Mouse (Mus musculus): Measurements from ENCODE around the gene Nlrp4c. TPM values are rescaled to one million over a fixed set of nuclear protein-coding genes. Genes with fewer than 3 reads are reported as not detected.

The Nlrp4c gene
- polyA plus RNA-seq, 1 experiment from 2014 or later, result not detected

- Histone ChIP-seq H3K27ac (peak overlapping the region; percentile 44; the same call in 1 of the 2 replicates), H3K4me3 (no peak overlapping the region), H3K9ac (no peak overlapping the region; the same call in 1 of the 2 replicates), H3K4me2 (replicated peaks) (no peak overlapping the region), H3K9me3 (no peaks in the 10 kb centered on the region), H3K4me1 (peaks cover 26% of the 10 kb centered on the region), H3K27me3 (no peaks in the 10 kb centered on the region), H3K36me3 (peaks cover 8% of the 10 kb centered on the region)
- no peak for ATAC-seq (ENCODE audit: low FRiP score, low read depth)
- WGBS, result 84% methylated on average over 7 of the region's 7 CpGs
Observed at GRCm38 (mm10) chr7:6146194-6146981, 101.4 kb downstream of the Nlrp4c start.

- Histone ChIP-seq H3K4me1 (peaks cover 30% of the 10 kb centered on the region), H3K27ac (no peak overlapping the region), H3K4me2 (replicated peaks) (no peak overlapping the region), H3K27me3 (no peaks in the 10 kb centered on the region), H3K4me3 (no peak overlapping the region), H3K36me3 (peaks cover 3% of the 10 kb centered on the region), H3K9me3 (no peaks in the 10 kb centered on the region), H3K9ac (no peak overlapping the region)
- no peak for ATAC-seq (ENCODE audit: low FRiP score, low read depth)
- WGBS, result 67% methylated on average over 2 of the region's 2 CpGs
Observed at GRCm38 (mm10) chr7:6146982-6147325, 102.0 kb downstream of the Nlrp4c start.

DNA sequence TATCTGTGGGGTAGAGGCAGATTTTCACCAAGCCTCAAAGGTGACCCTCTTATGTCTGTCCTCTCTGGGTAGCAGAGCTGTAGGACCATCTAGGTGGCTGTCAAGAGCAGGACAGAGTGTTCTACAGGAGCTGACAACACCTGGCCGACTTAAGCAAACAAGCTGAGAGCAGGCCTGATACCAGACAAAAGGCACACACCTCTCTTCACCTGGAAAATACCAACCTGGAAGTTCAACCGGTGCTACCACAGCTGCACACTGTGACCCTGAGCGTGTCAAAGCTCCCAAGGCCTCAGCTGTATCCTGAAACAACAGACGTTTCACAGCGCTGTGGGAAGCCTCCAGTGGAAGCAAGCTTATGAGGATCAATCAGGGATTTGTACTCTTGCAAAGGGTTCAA is 102.7 kb downstream of the Nlrp4c start:
- Histone ChIP-seq H3K4me1 (peaks cover 33% of the 10 kb centered on the region), H3K27me3 (no peaks in the 10 kb centered on the region), H3K27ac (no peak overlapping the region), H3K9me3 (no peaks in the 10 kb centered on the region), H3K36me3 (no peaks in the 10 kb centered on the region), H3K4me3 (no peak overlapping the region), H3K9ac (no peak overlapping the region), H3K4me2 (replicated peaks) (no peak overlapping the region)
- ATAC-seq (ENCODE audit: low FRiP score, low read depth), result no peak
- 78% methylated on average over 5 of the region's 5 CpGs for WGBS

DNA sequence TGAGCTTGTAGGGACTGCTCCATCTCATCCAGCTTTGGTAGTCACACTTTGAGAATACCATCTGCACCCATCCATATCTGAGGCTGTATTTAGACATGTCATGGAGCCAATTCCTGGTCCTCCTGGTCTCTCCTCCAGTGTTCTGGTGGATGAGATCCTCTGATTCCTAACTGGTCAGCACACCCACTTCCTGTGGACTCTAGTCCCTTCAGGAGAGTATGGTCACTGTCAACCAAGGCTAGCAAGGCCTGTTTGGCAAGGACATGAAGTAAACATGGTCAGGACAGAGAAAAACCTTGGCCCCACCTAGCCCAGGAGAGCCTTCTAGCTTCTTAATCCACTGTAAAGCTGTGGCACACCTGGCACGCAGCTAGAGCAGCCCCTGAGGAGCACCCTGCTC is 106.3 kb downstream of the Nlrp4c start:
- Histone ChIP-seq H3K4me3 (no peak overlapping the region), H3K4me2 (replicated peaks) (no peak overlapping the region)
- 85% methylated on average over 1 of the region's 1 CpGs for whole genome bisulfite sequencing

GRCm38 (mm10) chr7:6152036-6152435 is 107.1 kb downstream of the Nlrp4c start:
- 65% methylated on average over 3 of the region's 3 CpGs for WGBS
- H3K4me2 ChIP-seq (replicated peaks), result no peak overlapping the region
- no peak overlapping the region for H3K9ac ChIP-seq
- H3K4me1 ChIP-seq, result peaks cover 52% of the 10 kb centered on the region
- no peaks in the 10 kb centered on the region for H3K27me3 ChIP-seq
- H3K27ac ChIP-seq, result no peak overlapping the region
- H3K36me3 ChIP-seq, result no peaks in the 10 kb centered on the region
- no peak overlapping the region for H3K4me3 ChIP-seq
- ATAC-seq (ENCODE audit: low FRiP score, low read depth), result no peak
- no peaks in the 10 kb centered on the region for H3K9me3 ChIP-seq

More for the DNA sequence above, 106.3 kb downstream of the Nlrp4c start:
- Histone ChIP-seq H3K36me3 (no peaks in the 10 kb centered on the region), H3K4me1 (peaks cover 51% of the 10 kb centered on the region), H3K9me3 (no peaks in the 10 kb centered on the region), H3K9ac (no peak overlapping the region), H3K27ac (no peak overlapping the region), H3K27me3 (no peaks in the 10 kb centered on the region)
- no peak for ATAC-seq (ENCODE audit: low FRiP score, low read depth)

GRCm38 (mm10) chr7:6153131-6153530 is 108.2 kb downstream of the Nlrp4c start:
- no peak overlapping the region for H3K27ac ChIP-seq
- H3K4me2 ChIP-seq (replicated peaks), result no peak overlapping the region
- WGBS, result 96% methylated on average over 3 of the region's 3 CpGs
- H3K9ac ChIP-seq, result no peak overlapping the region
- H3K4me1 ChIP-seq, result peaks cover 49% of the 10 kb centered on the region
- no peaks in the 10 kb centered on the region for H3K27me3 ChIP-seq
- H3K4me3 ChIP-seq, result no peak overlapping the region
- H3K9me3 ChIP-seq, result no peaks in the 10 kb centered on the region
- no peaks in the 10 kb centered on the region for H3K36me3 ChIP-seq
- no peak for ATAC-seq (ENCODE audit: low FRiP score, low read depth)

GRCm38 (mm10) chr7:6154164-6154563 is 109.2 kb downstream of the Nlrp4c start:
- Histone ChIP-seq H3K9me3 (no peaks in the 10 kb centered on the region), H3K4me2 (replicated peaks) (peak overlapping the region; percentile 92), H3K9ac (no peak overlapping the region), H3K27me3 (no peaks in the 10 kb centered on the region), H3K4me1 (peaks cover 43% of the 10 kb centered on the region), H3K27ac (0 out of 2 replicates have a peak overlapping the region, but pooled peaks have one; percentile 89), H3K4me3 (peak overlapping the region; percentile 89), H3K36me3 (no peaks in the 10 kb centered on the region)
- WGBS, result 79% methylated on average over 5 of the region's 5 CpGs
- ATAC-seq (ENCODE audit: low FRiP score, low read depth), result no peak

Other genes with a start within 250 kb of the Nlrp4c start
- not detected in 2 replicates for gene Vmn1r63, start 239.7 kb upstream of the Nlrp4c start, polyA plus RNA-seq (2015; fragmentation: Nextera tagmentation; extraction: Ambion mirVana)
- not detected in 2 replicates for gene Vmn1r64, start 160.6 kb upstream of the Nlrp4c start, polyA plus RNA-seq (2015; fragmentation: Nextera tagmentation; extraction: Ambion mirVana)
- gene Vmn1r65, start 34.2 kb upstream of the Nlrp4c start, polyA plus RNA-seq (2015; fragmentation: Nextera tagmentation; extraction: Ambion mirVana), result not detected in 2 replicates
- 24.2 and 24.4 TPM in 2 replicates for gene Zfp787, start 110.8 kb downstream of the Nlrp4c start, polyA plus RNA-seq (2015; fragmentation: Nextera tagmentation; extraction: Ambion mirVana)
- gene Zfp444, start 127.1 kb downstream of the Nlrp4c start, polyA plus RNA-seq (2015; fragmentation: Nextera tagmentation; extraction: Ambion mirVana), result 74.0 and 75.9 TPM in 2 replicates
- gene Galp, start 151.9 kb downstream of the Nlrp4c start, polyA plus RNA-seq (2015; fragmentation: Nextera tagmentation; extraction: Ambion mirVana), result not detected in 2 replicates
- not detected in 2 replicates for gene Zscan5b, start 177.1 kb downstream of the Nlrp4c start, polyA plus RNA-seq (2015; fragmentation: Nextera tagmentation; extraction: Ambion mirVana)
- gene Epp13, start 207.5 kb downstream of the Nlrp4c start, polyA plus RNA-seq (2015; fragmentation: Nextera tagmentation; extraction: Ambion mirVana), result not detected in 2 replicates
- gene Zfp667, start 241.4 kb downstream of the Nlrp4c start, polyA plus RNA-seq (2015; fragmentation: Nextera tagmentation; extraction: Ambion mirVana), result 10.0 and 11.9 TPM in 2 replicates

Measured in limb, embryonic 13.5 days (tissue).